Mouse (Mus musculus) left cerebral cortex, adult 11 months (tissue): Measurements from ENCODE around the gene 1110059G10Rik.

ENCODE experiments used
- DNase-seq: peaks from one replicate; pipeline ENCODE4 v3.0.0; 2022; ENCODE audit warnings: low spot score

The 1110059G10Rik gene

GRCm38 (mm10) chr9:122950643-122951475 is at the start of gene 1110059G10Rik, which contains the start of gene Kif15:
TSS of gene 1110059G10Rik (minus strand) at chr9:122951000.
TSS of gene Kif15 (plus strand) at chr9:122951046.
- peak; percentile 86 for DNase-seq

- no peak for DNase-seq
Observed at GRCm38 (mm10) chr9:122999193-122999586, 48.4 kb upstream of the 1110059G10Rik start.

GRCm38 (mm10) chr9:122998406-122999192 is 47.8 kb upstream of the 1110059G10Rik start:
- no peak for DNase-seq

GRCm38 (mm10) chr9:122928915-122929314 is 21.9 kb downstream of the 1110059G10Rik start:
- no peak for DNase-seq

GRCm38 (mm10) chr9:122922936-122923381 is 27.8 kb downstream of the 1110059G10Rik start, which contains the start of gene Zfp105:
TSS of gene Zfp105 (plus strand) at chr9:122923072.
- DNase-seq = peak; percentile 43

- no peak for DNase-seq
Observed at GRCm38 (mm10) chr9:122922436-122922835, 28.4 kb downstream of the 1110059G10Rik start.

- DNase-seq = no peak
Observed at GRCm38 (mm10) chr9:122902717-122903535, 47.9 kb downstream of the 1110059G10Rik start.

GRCm38 (mm10) chr9:122901047-122901446 is 49.8 kb downstream of the 1110059G10Rik start:
- no peak for DNase-seq
